Mouse (Mus musculus) midbrain, postnatal 0 days (tissue): ENCODE results near the gene Lgals3. TPM values are rescaled to one million over a fixed set of nuclear protein-coding genes. Genes with fewer than 3 reads are reported as not detected.
"Not testable (repeated sequence)": the region's sequence is repeated elsewhere in the genome, so short reads cannot be mapped to it uniquely, and the experiment has no call there.

ENCODE experiments used
- ATAC-seq: fragments of 200-750 bp; cut with Nextera tagmentation; 2 replicates; pipeline ENCODE4 v1.8.0; 2017; ENCODE audit warnings: moderate number of reproducible peaks, mild to moderate bottlenecking, moderate TSS enrichment, moderate library complexity; ENCODE audit not compliant: low FRiP score
- DNase-seq: peaks from one replicate; pipeline ENCODE4 v3.0.0-alpha.2; 2015; ENCODE audit warnings: low spot score
- H3K27ac ChIP-seq: fragments of 300-500 bp; sonication (generic); 2 replicates; pipeline ENCODE4 v1.5.1; 2014; ENCODE audit warnings: low read depth, mild to moderate bottlenecking, low read length, mixed read lengths
- H3K27me3 ChIP-seq: fragments of 300-500 bp; sonication (generic); 2 replicates; pipeline ENCODE4 v1.6.1; 2014; ENCODE audit warnings: low read length, control low read depth, mixed read lengths; ENCODE audit not compliant: insufficient read depth
- H3K36me3 ChIP-seq: fragments of 300-500 bp; sonication (generic); 2 replicates; pipeline ENCODE4 v1.6.1; 2014; ENCODE audit warnings: low read length, control low read depth, mixed read lengths; ENCODE audit not compliant: insufficient read depth
- H3K4me1 ChIP-seq: fragments of 300-500 bp; sonication (generic); 2 replicates; pipeline ENCODE4 v1.6.1; 2014; ENCODE audit warnings: mild to moderate bottlenecking, control low read depth, antibody characterized with exemption, low read length, mixed read lengths; ENCODE audit not compliant: insufficient read depth
- H3K4me2 ChIP-seq: fragments of 300-500 bp; sonication (generic); 2 replicates; pipeline ENCODE4 v1.6.1; 2014; ENCODE audit warnings: low read depth, mild to moderate bottlenecking, low read length, mixed read lengths; ENCODE audit not compliant: poor library complexity, severe bottlenecking
- H3K4me3 ChIP-seq: fragments of 300-500 bp; sonication (generic); 2 replicates; pipeline ENCODE4 v1.5.1; 2014; ENCODE audit warnings: low read depth, mild to moderate bottlenecking, low read length, moderate library complexity
- H3K9ac ChIP-seq: fragments of 300-500 bp; sonication (generic); replicated peaks from 2 replicates; pipeline ENCODE4 v1.6.1; 2014; ENCODE audit warnings: mild to moderate bottlenecking, low read length, moderate library complexity, mixed read lengths; ENCODE audit not compliant: poor library complexity, severe bottlenecking
- H3K9me3 ChIP-seq: fragments of 300-500 bp; sonication (generic); 2 replicates; pipeline ENCODE4 v1.6.1; 2016; ENCODE audit warnings: low read length, control low read depth
- CTCF ChIP-seq: IDR thresholded peaks from 2 replicates; pipeline ENCODE4 v1.5.1; 2016; ENCODE audit warnings: antibody characterized with exemption, mild to moderate bottlenecking
- WGBS: fragments of 180-500 bp; shearing (Covaris S2); extraction: QIAGEN DNeasy Blood & Tissue Kit; methylation state at CpG from one replicate; pipeline ENCODE4 v1.1.7; 2014; 5-methylcytosine and 5-hydroxymethylcytosine counted together
- polyA plus RNA-seq: library from polyadenylated mRNA; unstranded; fragments of >200 nt; fragmentation: Nextera tagmentation; extraction: Ambion mirVana; gene quantifications from 2 replicates; pipeline ENCODE4 v1.2.1, GENCODE M21; 2015
- total RNA-seq: library from RNA; depleted of rRNA; stranded (reverse); fragments of >200 nt; gene quantifications from 2 replicates; pipeline ENCODE4 v1.2.3, GENCODE M21; 2014; rRNA removed

Gene Lgals3
- 3.7 and 14.6 TPM in 2 replicates for total RNA-seq
- polyA plus RNA-seq = 5.2 and 6.3 TPM in 2 replicates

GRCm38 (mm10) chr14:47367461-47367860, at the start of gene Lgals3:
Lgals3 (plus strand) TSS chr14:47367751.
- ATAC-seq (peak; percentile 94), DNase-seq (peak; percentile 87)
- no peak for TF ChIP-seq CTCF
- Histone ChIP-seq H3K27me3 (no peaks in the 10 kb centered on the region), H3K4me3 (no peak within 1 kb of the TSS), H3K9me3 (no peaks in the 10 kb centered on the region), H3K27ac (peak within 1 kb of the TSS; percentile 79), H3K36me3 (no peaks in the 10 kb centered on the region), H3K9ac (no peak within 1 kb of the TSS), H3K4me1 (peaks cover 13% of the 10 kb centered on the region; the same call in 1 of the 2 replicates), H3K4me2 (peak within 1 kb of the TSS; percentile 41)
- WGBS = 15% methylated on average over 9 of the region's 9 CpGs

DNA sequence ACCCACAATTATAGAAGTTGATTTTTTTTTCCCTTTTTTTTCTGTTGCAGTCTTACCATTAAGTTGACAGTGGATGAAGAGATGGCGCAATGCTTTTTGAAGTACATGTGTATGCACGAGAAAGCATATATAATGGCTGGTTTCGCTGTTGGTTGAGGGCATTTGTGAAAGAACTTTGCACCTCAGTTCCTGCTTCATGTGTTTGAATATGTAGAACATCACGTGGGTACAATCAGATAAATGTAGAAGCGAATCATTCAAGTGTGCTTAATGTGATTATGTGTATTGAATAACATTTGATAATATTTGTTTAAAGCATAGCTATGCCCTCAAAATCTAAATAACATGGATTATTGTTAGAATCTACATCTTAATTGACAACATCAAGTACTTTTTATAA, 48.2 kb upstream of the Lgals3 start:
- no peak for DNase-seq
- Histone ChIP-seq H3K9me3 (no peaks in the 10 kb centered on the region), H3K9ac (no peak overlapping the region), H3K4me2 (no peak overlapping the region), H3K27me3 (no peaks in the 10 kb centered on the region), H3K27ac (no peak overlapping the region), H3K36me3 (peaks cover 5% of the 10 kb centered on the region; the same call in 1 of the 2 replicates), H3K4me3 (no peak overlapping the region), H3K4me1 (no peaks in the 10 kb centered on the region)
- no peak for TF ChIP-seq CTCF
- no peak for ATAC-seq
- 89% methylated on average over 5 of the region's 5 CpGs for WGBS

DNA sequence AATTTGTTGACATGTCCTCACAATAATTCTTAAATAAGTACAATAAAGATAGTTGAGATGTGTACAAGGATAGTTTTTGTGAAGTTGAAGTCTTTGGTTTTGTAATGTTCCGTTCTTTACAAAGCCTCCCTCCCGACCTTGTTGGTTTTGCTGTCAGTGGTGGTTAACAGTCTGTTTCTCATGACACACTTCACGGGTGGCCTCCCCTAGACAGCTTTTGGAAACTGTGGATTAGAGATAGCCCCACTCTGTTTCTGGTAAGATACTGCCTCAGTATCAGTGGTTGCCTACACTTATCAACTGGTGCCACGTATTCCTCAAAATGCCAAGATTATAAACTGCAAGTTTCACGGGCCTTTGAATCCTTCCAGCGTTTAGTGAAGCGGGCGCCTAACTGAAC, 46.0 kb upstream of the Lgals3 start:
- WGBS = 95% methylated on average over 6 of the region's 8 CpGs
- not testable (repeated sequence) for H3K4me3 ChIP-seq, H3K27ac ChIP-seq, H3K4me1 ChIP-seq, H3K36me3 ChIP-seq, H3K27me3 ChIP-seq, DNase-seq, H3K4me2 ChIP-seq, H3K9ac ChIP-seq, H3K9me3 ChIP-seq, ATAC-seq

DNA sequence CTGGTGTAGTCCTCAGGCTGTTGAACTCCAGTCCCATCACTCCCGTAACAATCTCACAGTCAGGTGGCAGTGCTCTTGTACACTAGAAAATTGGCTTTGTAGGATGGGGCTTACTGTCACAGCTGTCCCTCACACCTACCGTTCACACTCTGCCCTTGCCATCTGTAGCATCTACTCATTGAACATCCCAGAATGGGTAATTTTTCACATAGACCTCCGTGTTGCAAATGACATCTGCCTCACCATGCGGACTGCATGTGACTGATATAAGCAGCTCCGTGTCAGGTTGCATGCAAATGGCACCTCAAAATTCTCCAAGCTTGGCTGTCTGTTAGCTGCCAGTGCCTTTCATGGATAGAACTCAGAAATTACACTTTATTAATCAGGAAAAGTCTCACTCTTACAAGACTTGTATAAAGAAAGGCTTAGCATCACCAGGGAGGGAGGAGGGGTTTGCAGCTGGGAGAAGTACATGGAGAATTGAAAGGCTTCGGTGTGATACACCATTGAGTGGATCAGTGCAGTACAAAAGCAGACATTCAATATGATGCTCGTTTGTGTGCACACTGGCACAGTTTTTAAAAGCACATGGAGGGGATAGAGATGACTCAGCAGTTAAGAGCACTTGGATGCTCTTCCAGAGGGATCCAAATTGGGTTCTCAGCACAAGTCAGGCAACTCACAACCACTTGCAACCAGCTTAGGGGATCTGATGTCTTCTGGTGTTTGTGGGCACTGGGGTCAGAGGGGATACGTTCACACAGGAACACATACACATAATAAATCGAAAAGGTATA, 41.4 kb upstream of the Lgals3 start:
- H3K4me1 ChIP-seq = no peaks in the 10 kb centered on the region
- ATAC-seq = no peak

GRCm38 (mm10) chr14:47327347-47327746, 40.2 kb upstream of the Lgals3 start:
- H3K4me2 ChIP-seq = no peak overlapping the region
- H3K4me1 ChIP-seq = no peaks in the 10 kb centered on the region
- H3K4me3 ChIP-seq = no peak overlapping the region
- DNase-seq = no peak
- no peak for ATAC-seq
- no peaks in the 10 kb centered on the region for H3K9me3 ChIP-seq
- no peak overlapping the region for H3K27ac ChIP-seq
- no peaks in the 10 kb centered on the region for H3K36me3 ChIP-seq
- H3K27me3 ChIP-seq = no peaks in the 10 kb centered on the region
- 97% methylated on average over 5 of the region's 5 CpGs for WGBS
- no peak overlapping the region for H3K9ac ChIP-seq
- no peak for TF ChIP-seq CTCF

More for the DNA sequence above, 41.4 kb upstream of the Lgals3 start:
- Histone ChIP-seq H3K4me2 (no peak overlapping the region), H3K36me3 (no peaks in the 10 kb centered on the region), H3K27ac (no peak overlapping the region), H3K9ac (no peak overlapping the region), H3K27me3 (no peaks in the 10 kb centered on the region), H3K9me3 (no peaks in the 10 kb centered on the region), H3K4me3 (no peak overlapping the region)
- no peak for DNase-seq
- 85% methylated on average over 9 of the region's 9 CpGs for WGBS
- no peak for TF ChIP-seq CTCF

DNA sequence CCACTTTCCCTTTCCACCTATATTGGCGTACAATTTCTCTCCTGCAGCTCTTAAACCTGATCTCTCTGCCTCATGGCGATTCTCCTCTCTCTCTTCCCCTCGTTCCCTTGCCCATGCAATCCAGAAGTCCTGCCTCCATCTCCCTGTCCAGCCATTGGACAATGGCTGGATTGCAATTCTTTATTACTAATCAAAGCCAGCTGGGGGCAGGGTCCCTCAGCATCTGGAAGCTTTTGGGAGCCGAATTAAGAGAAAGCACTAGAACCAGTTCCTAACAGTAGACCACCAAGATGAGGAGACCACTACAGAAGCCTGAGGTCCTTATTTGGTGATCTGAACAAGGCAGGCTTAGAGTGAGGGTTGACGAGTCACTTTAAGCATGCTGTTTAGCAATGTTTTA, 35.6 kb upstream of the Lgals3 start:
- DNase-seq (no peak), ATAC-seq (no peak)
- Histone ChIP-seq H3K9ac (no peak overlapping the region), H3K27ac (no peak overlapping the region), H3K4me1 (no peaks in the 10 kb centered on the region), H3K9me3 (no peaks in the 10 kb centered on the region), H3K4me3 (no peak overlapping the region), H3K4me2 (no peak overlapping the region), H3K36me3 (no peaks in the 10 kb centered on the region), H3K27me3 (no peaks in the 10 kb centered on the region)
- 71% methylated on average over 5 of the region's 5 CpGs for WGBS
- TF ChIP-seq CTCF = no peak
